Mouse (Mus musculus) E14TG2a.4 (cell line): ENCODE results near the gene Eme2.

Source experiments
- CTCF ChIP-seq: conservative IDR thresholded peaks from 2 replicates; pipeline ENCODE4 v1.5.1; 2014; ENCODE audit warnings: low read length
- NANOG ChIP-seq: IDR thresholded peaks from 2 replicates; pipeline ENCODE4 v1.6.1; 2014; ENCODE audit warnings: borderline replicate concordance, low read length, mixed read lengths
- POU5F1 ChIP-seq: IDR thresholded peaks from 2 replicates; pipeline ENCODE4 v1.6.1; 2014; ENCODE audit warnings: low read length, borderline replicate concordance

- TF ChIP-seq CTCF (no peak), POU5F1 (no peak), NANOG (no peak)
Measured at GRCm38 (mm10) chr17:24891321-24891720, 3.6 kb downstream of the Eme2 start.
